Mouse (Mus musculus) ES-Bruce4 (cell line): ENCODE measurements at regions not wholly inside any gene's neighbourhood (a gene's known extent, or its start where the extent isn't known, plus 50 kb on each side); places are given as distances from the start of the nearest gene placed in this dataset.

Experiments used
- H3K27ac ChIP-seq: 2 replicates; pipeline ENCODE4 v1.5.1; 2012; ENCODE audit warnings: low read length, inconsistent platforms; ENCODE audit not compliant: insufficient read depth
- H3K27me3 ChIP-seq: 2 replicates; pipeline ENCODE4 v1.6.1; 2012; ENCODE audit warnings: mild to moderate bottlenecking, low read length, inconsistent platforms; ENCODE audit not compliant: control insufficient read depth, poor library complexity, insufficient read depth, severe bottlenecking
- H3K36me3 ChIP-seq: 2 replicates; pipeline ENCODE4 v1.6.1; 2012; ENCODE audit warnings: inconsistent platforms, mild to moderate bottlenecking, low read length, moderate library complexity; ENCODE audit not compliant: control insufficient read depth, poor library complexity, insufficient read depth, severe bottlenecking
- H3K4me1 ChIP-seq: one replicate; pipeline ENCODE4 v1.8.1; 2011; ENCODE audit warnings: low read length; ENCODE audit not compliant: control insufficient read depth, insufficient read depth
- H3K4me3 ChIP-seq: 2 replicates; pipeline ENCODE4 v1.5.1; 2011; ENCODE audit warnings: low read depth, mild to moderate bottlenecking, low read length
- H3K9ac ChIP-seq: 2 replicates; pipeline ENCODE4 v1.6.1; 2012; ENCODE audit warnings: low read depth, mild to moderate bottlenecking, inconsistent platforms; ENCODE audit not compliant: poor library complexity, severe bottlenecking
- H3K9me3 ChIP-seq: replicated peaks from 2 replicates; pipeline ENCODE4 v1.6.1; 2012; ENCODE audit warnings: mild to moderate bottlenecking, low read length, inconsistent platforms; ENCODE audit not compliant: control insufficient read depth, poor library complexity, insufficient read depth, severe bottlenecking
- CTCF ChIP-seq: IDR thresholded peaks from one replicate; pipeline ENCODE4 v1.8.1; 2011; ENCODE audit warnings: low read depth, low read length
- EP300 ChIP-seq: IDR thresholded peaks from 2 replicates; pipeline ENCODE4 v1.6.1; 2011; ENCODE audit warnings: low read depth, low read length; ENCODE audit not compliant: insufficient read depth
- POLR2A ChIP-seq: IDR thresholded peaks from one replicate; pipeline ENCODE4 v1.8.1; 2011; ENCODE audit warnings: low read length; ENCODE audit not compliant: insufficient read depth

- no peaks in the 10 kb centered on the region for H3K27me3 ChIP-seq
- no peaks in the 10 kb centered on the region for H3K36me3 ChIP-seq
- H3K4me3 ChIP-seq, result no peak overlapping the region
- no peak overlapping the region for H3K9ac ChIP-seq
- H3K9me3 ChIP-seq, result no peaks in the 10 kb centered on the region
- TF ChIP-seq CTCF (no peak), POLR2A (no peak), EP300 (no peak)
- H3K4me1 ChIP-seq, result no peaks in the 10 kb centered on the region
- H3K27ac ChIP-seq, result no peak overlapping the region
These were observed 96.6 kb downstream of the Trib2 start for GRCm38 (mm10) chr12:15720171-15720570.

GRCm38 (mm10) chr12:15718827-15719226 lies 97.9 kb downstream of the Trib2 start:
- H3K9ac ChIP-seq, result no peak overlapping the region
- no peaks in the 10 kb centered on the region for H3K9me3 ChIP-seq
- H3K4me3 ChIP-seq, result no peak overlapping the region
- H3K27me3 ChIP-seq, result no peaks in the 10 kb centered on the region
- TF ChIP-seq CTCF (no peak), POLR2A (no peak), EP300 (no peak)
- H3K36me3 ChIP-seq, result no peaks in the 10 kb centered on the region
- no peak overlapping the region for H3K27ac ChIP-seq
- H3K4me1 ChIP-seq, result no peaks in the 10 kb centered on the region

- H3K4me3 ChIP-seq, result no peak overlapping the region
- H3K4me1 ChIP-seq, result no peaks in the 10 kb centered on the region
- H3K36me3 ChIP-seq, result no peaks in the 10 kb centered on the region
- no peaks in the 10 kb centered on the region for H3K9me3 ChIP-seq
- TF ChIP-seq POLR2A, result no peak
- TF ChIP-seq EP300, result no peak
- TF ChIP-seq CTCF, result no peak
- no peaks in the 10 kb centered on the region for H3K27me3 ChIP-seq
- H3K27ac ChIP-seq, result no peak overlapping the region
- H3K9ac ChIP-seq, result no peak overlapping the region
These were observed 98.7 kb downstream of the Trib2 start for GRCm38 (mm10) chr12:15717989-15718388.

GRCm38 (mm10) chr12:15717342-15717741 lies 99.4 kb downstream of the Trib2 start:
- TF ChIP-seq POLR2A (no peak), CTCF (no peak)
- Histone ChIP-seq H3K27me3 (no peaks in the 10 kb centered on the region), H3K4me3 (no peak overlapping the region)

GRCm38 (mm10) chr12:15713623-15714022 lies 103.1 kb downstream of the Trib2 start:
- TF ChIP-seq POLR2A, result no peak
- TF ChIP-seq CTCF, result no peak
- no peak for TF ChIP-seq EP300
- H3K4me3 ChIP-seq, result no peak overlapping the region
- no peaks in the 10 kb centered on the region for H3K4me1 ChIP-seq
- no peaks in the 10 kb centered on the region for H3K27me3 ChIP-seq
- no peaks in the 10 kb centered on the region for H3K9me3 ChIP-seq
- H3K36me3 ChIP-seq, result no peaks in the 10 kb centered on the region
- no peak overlapping the region for H3K27ac ChIP-seq
- no peak overlapping the region for H3K9ac ChIP-seq

More at GRCm38 (mm10) chr12:15717342-15717741, 99.4 kb downstream of the Trib2 start:
- no peaks in the 10 kb centered on the region for H3K9me3 ChIP-seq
- no peak overlapping the region for H3K27ac ChIP-seq
- no peak overlapping the region for H3K9ac ChIP-seq
- H3K36me3 ChIP-seq, result no peaks in the 10 kb centered on the region
- H3K4me1 ChIP-seq, result no peaks in the 10 kb centered on the region

GRCm38 (mm10) chr12:15707570-15708095 lies 109.1 kb downstream of the Trib2 start:
- Histone ChIP-seq H3K9me3 (no peaks in the 10 kb centered on the region), H3K27me3 (no peaks in the 10 kb centered on the region), H3K9ac (no peak overlapping the region), H3K27ac (no peak overlapping the region), H3K36me3 (no peaks in the 10 kb centered on the region), H3K4me3 (no peak overlapping the region), H3K4me1 (no peaks in the 10 kb centered on the region)
- no peak for TF ChIP-seq EP300
- no peak for TF ChIP-seq CTCF
- no peak for TF ChIP-seq POLR2A
